Mouse (Mus musculus): Measurements from ENCODE around the gene Olfr61. TPM values are rescaled to one million over a fixed set of nuclear protein-coding genes. Genes with fewer than 3 reads are reported as not detected.
"Not testable (repeated sequence)": the region's sequence is repeated elsewhere in the genome, so short reads cannot be mapped to it uniquely, and the experiment has no call there.

The Olfr61 gene
- polyA plus RNA-seq (2015; fragmentation: Nextera tagmentation; extraction: Ambion mirVana) = not detected in 2 replicates

- not testable (repeated sequence) for H3K4me2 ChIP-seq; H3K9me3 ChIP-seq; ATAC-seq (ENCODE audit: low FRiP score, low read depth); H3K4me3 ChIP-seq; H3K4me1 ChIP-seq (replicated peaks); H3K9ac ChIP-seq; H3K27ac ChIP-seq (replicated peaks); H3K36me3 ChIP-seq; H3K27me3 ChIP-seq
- WGBS = 90% methylated on average over 3 of the region's 3 CpGs
Measured at GRCm38 (mm10) chr7:140628670-140629069, at the start of gene Olfr61. TSS of gene Olfr61 (plus strand) at chr7:140628970.

- H3K9ac ChIP-seq; H3K36me3 ChIP-seq; H3K27ac ChIP-seq (replicated peaks); H3K4me1 ChIP-seq (replicated peaks); ATAC-seq (ENCODE audit: low FRiP score, low read depth); H3K4me3 ChIP-seq; H3K27me3 ChIP-seq; H3K4me2 ChIP-seq; H3K9me3 ChIP-seq: not testable (repeated sequence)
- WGBS = 81% methylated on average over 2 of the region's 2 CpGs
Measured at GRCm38 (mm10) chr7:140600969-140601368, 27.8 kb upstream of the Olfr61 start, which contains the start of gene Olfr46. TSS of gene Olfr46 (plus strand) at chr7:140601269.

- no peak overlapping the region for H3K9ac ChIP-seq
- no peak overlapping the region for H3K4me3 ChIP-seq
- no peaks in the 10 kb centered on the region for H3K4me1 ChIP-seq (replicated peaks)
- no peaks in the 10 kb centered on the region for H3K9me3 ChIP-seq
- H3K36me3 ChIP-seq = no peaks in the 10 kb centered on the region
- H3K27ac ChIP-seq (replicated peaks) = no peak overlapping the region
- no peaks in the 10 kb centered on the region for H3K27me3 ChIP-seq
- ATAC-seq (ENCODE audit: low FRiP score, low read depth) = no peak
- WGBS = 84% methylated on average over 1 of the region's 1 CpGs
- no peak overlapping the region for H3K4me2 ChIP-seq
Measured at GRCm38 (mm10) chr7:140630559-140630958, 1.8 kb downstream of the Olfr61 start.

- Histone ChIP-seq H3K4me1 (replicated peaks) (no peaks in the 10 kb centered on the region), H3K27me3 (no peaks in the 10 kb centered on the region), H3K4me2 (no peak within 1 kb of the TSS), H3K27ac (replicated peaks) (no peak within 1 kb of the TSS), H3K9me3 (no peaks in the 10 kb centered on the region), H3K4me3 (no peak within 1 kb of the TSS), H3K9ac (no peak within 1 kb of the TSS), H3K36me3 (no peaks in the 10 kb centered on the region)
- 84% methylated on average over 1 of the region's 1 CpGs for WGBS
- ATAC-seq (ENCODE audit: low FRiP score, low read depth) = no peak
Measured at GRCm38 (mm10) chr7:140646152-140646551, 17.4 kb downstream of the Olfr61 start, which contains the start of gene Olfr53. TSS of gene Olfr53 (plus strand) at chr7:140646452.

GRCm38 (mm10) chr7:140659630-140660029, 30.9 kb downstream of the Olfr61 start, which contains the start of gene Olfr539:
TSS of gene Olfr539 (plus strand) at chr7:140659930.
- WGBS = 77% methylated on average over 4 of the region's 4 CpGs

GRCm38 (mm10) chr7:140670693-140671092, 41.9 kb downstream of the Olfr61 start:
- H3K27me3 ChIP-seq; H3K4me1 ChIP-seq (replicated peaks); ATAC-seq (ENCODE audit: low FRiP score, low read depth); H3K9ac ChIP-seq; H3K27ac ChIP-seq (replicated peaks); H3K4me2 ChIP-seq; H3K9me3 ChIP-seq; H3K4me3 ChIP-seq; H3K36me3 ChIP-seq: not testable (repeated sequence)
- WGBS = 91% methylated on average over 3 of the region's 3 CpGs

More at GRCm38 (mm10) chr7:140659630-140660029, 30.9 kb downstream of the Olfr61 start, which contains the start of gene Olfr539:
- no peak within 1 kb of the TSS for H3K9ac ChIP-seq
- no peak within 1 kb of the TSS for H3K4me3 ChIP-seq
- H3K4me2 ChIP-seq = no peak within 1 kb of the TSS
- H3K4me1 ChIP-seq (replicated peaks) = no peaks in the 10 kb centered on the region
- H3K36me3 ChIP-seq = no peaks in the 10 kb centered on the region
- no peak for ATAC-seq (ENCODE audit: low FRiP score, low read depth)
- no peaks in the 10 kb centered on the region for H3K9me3 ChIP-seq
- no peak within 1 kb of the TSS for H3K27ac ChIP-seq (replicated peaks)
- no peaks in the 10 kb centered on the region for H3K27me3 ChIP-seq

- Histone ChIP-seq H3K27ac (replicated peaks) (no peak overlapping the region), H3K4me3 (peak overlapping the region; percentile 23), H3K4me2 (peak overlapping the region; percentile 51), H3K36me3 (no peaks in the 10 kb centered on the region), H3K27me3 (no peaks in the 10 kb centered on the region), H3K9me3 (peaks cover 6% of the 10 kb centered on the region; the same call in 1 of the 2 replicates), H3K4me1 (replicated peaks) (0 out of 2 replicates have a peak, but pooled peaks cover 5% of the 10 kb centered on the region), H3K9ac (0 out of 2 replicates have a peak overlapping the region, but pooled peaks have one; percentile 4)
- ATAC-seq (ENCODE audit: low FRiP score, low read depth) = no peak
- 3% methylated on average over 5 of the region's 6 CpGs for WGBS
Measured at GRCm38 (mm10) chr7:140675863-140676262, 47.1 kb downstream of the Olfr61 start.

- H3K4me2 ChIP-seq; H3K27ac ChIP-seq (replicated peaks); H3K9me3 ChIP-seq; ATAC-seq (ENCODE audit: low FRiP score, low read depth); H3K27me3 ChIP-seq; H3K4me1 ChIP-seq (replicated peaks); H3K4me3 ChIP-seq; H3K36me3 ChIP-seq; H3K9ac ChIP-seq: not testable (repeated sequence)
- WGBS = 67% methylated on average over 4 of the region's 4 CpGs
Measured at GRCm38 (mm10) chr7:140679591-140679990, 50.8 kb downstream of the Olfr61 start.

- WGBS = 93% methylated on average over 1 of the region's 1 CpGs
- Histone ChIP-seq H3K4me3 (no peak within 1 kb of the TSS), H3K27ac (replicated peaks) (no peak within 1 kb of the TSS), H3K36me3 (no peaks in the 10 kb centered on the region), H3K4me1 (replicated peaks) (no peaks in the 10 kb centered on the region), H3K9me3 (no peaks in the 10 kb centered on the region), H3K4me2 (no peak within 1 kb of the TSS), H3K9ac (no peak within 1 kb of the TSS), H3K27me3 (no peaks in the 10 kb centered on the region)
- no peak for ATAC-seq (ENCODE audit: low FRiP score, low read depth)
Measured at GRCm38 (mm10) chr7:140681651-140682050, 52.9 kb downstream of the Olfr61 start, which contains the start of gene Olfr45. TSS of gene Olfr45 (plus strand) at chr7:140681951.

Other genes with a start within 250 kb of the Olfr61 start
- not detected in 2 replicates for gene Olfr531, start 226.1 kb upstream of the Olfr61 start, polyA plus RNA-seq (2015; fragmentation: Nextera tagmentation; extraction: Ambion mirVana)
- gene Olfr532, start 207.3 kb upstream of the Olfr61 start, polyA plus RNA-seq (2015; fragmentation: Nextera tagmentation; extraction: Ambion mirVana) = not detected in 2 replicates
- not detected in 2 replicates for gene Olfr533, start 165.6 kb upstream of the Olfr61 start, polyA plus RNA-seq (2015; fragmentation: Nextera tagmentation; extraction: Ambion mirVana)
- gene Olfr535, start 144.8 kb upstream of the Olfr61 start, polyA plus RNA-seq (2015; fragmentation: Nextera tagmentation; extraction: Ambion mirVana) = not detected in 2 replicates
- gene Olfr536, start 121.6 kb upstream of the Olfr61 start, polyA plus RNA-seq (2015; fragmentation: Nextera tagmentation; extraction: Ambion mirVana) = not detected in 2 replicates
- not detected in 2 replicates for gene Olfr538, start 61.1 kb upstream of the Olfr61 start, polyA plus RNA-seq (2015; fragmentation: Nextera tagmentation; extraction: Ambion mirVana)
- gene Olfr46, start 27.7 kb upstream of the Olfr61 start, polyA plus RNA-seq (2015; fragmentation: Nextera tagmentation; extraction: Ambion mirVana) = 0.01 TPM in 1 of 2 replicates, not detected in the other
- gene Olfr53, start 17.5 kb downstream of the Olfr61 start, polyA plus RNA-seq (2015; fragmentation: Nextera tagmentation; extraction: Ambion mirVana) = not detected in 2 replicates
- 0.07 TPM in 1 of 2 replicates, not detected in the other for gene Olfr539, start 31.0 kb downstream of the Olfr61 start, polyA plus RNA-seq (2015; fragmentation: Nextera tagmentation; extraction: Ambion mirVana)
- gene Olfr45, start 53.0 kb downstream of the Olfr61 start, polyA plus RNA-seq (2015; fragmentation: Nextera tagmentation; extraction: Ambion mirVana) = not detected in 2 replicates
- not detected in 2 replicates for gene Olfr541, start 68.3 kb downstream of the Olfr61 start, polyA plus RNA-seq (2015; fragmentation: Nextera tagmentation; extraction: Ambion mirVana)
- gene Cyp2e1, start 134.8 kb downstream of the Olfr61 start, polyA plus RNA-seq (2015; fragmentation: Nextera tagmentation; extraction: Ambion mirVana) = not detected in 2 replicates
- gene Syce1, start 158.9 kb downstream of the Olfr61 start, polyA plus RNA-seq (2015; fragmentation: Nextera tagmentation; extraction: Ambion mirVana) = 0.40 and 0.42 TPM in 2 replicates
- gene Zfp941, start 193.2 kb downstream of the Olfr61 start, polyA plus RNA-seq (2015; fragmentation: Nextera tagmentation; extraction: Ambion mirVana) = 27.1 and 28.3 TPM in 2 replicates
- gene Urah, start 206.0 kb downstream of the Olfr61 start, polyA plus RNA-seq (2015; fragmentation: Nextera tagmentation; extraction: Ambion mirVana) = 0.25 TPM in 2 replicates
- not detected in 2 replicates for gene Scgb1c1, start 216.6 kb downstream of the Olfr61 start, polyA plus RNA-seq (2015; fragmentation: Nextera tagmentation; extraction: Ambion mirVana)
- gene Odf3, start 218.8 kb downstream of the Olfr61 start, polyA plus RNA-seq (2015; fragmentation: Nextera tagmentation; extraction: Ambion mirVana) = not detected in 2 replicates
- not detected in 2 replicates for gene Gm45785, start 227.4 kb downstream of the Olfr61 start, polyA plus RNA-seq (2015; fragmentation: Nextera tagmentation; extraction: Ambion mirVana)
- gene Ric8a, start 228.0 kb downstream of the Olfr61 start, polyA plus RNA-seq (2015; fragmentation: Nextera tagmentation; extraction: Ambion mirVana) = 97.6 and 104 TPM in 2 replicates
- gene Bet1l, start 228.6 kb downstream of the Olfr61 start, polyA plus RNA-seq (2015; fragmentation: Nextera tagmentation; extraction: Ambion mirVana) = 38.0 and 44.3 TPM in 2 replicates